In genomic region chr6:101396711-101397110, GRCm38 (mm10) we compare ENCODE assay signal across 27 mouse cellular contexts. TPM values are rescaled to one million over a fixed set of nuclear protein-coding genes. Genes with fewer than 3 reads are reported as not detected.
A peak's percentile ranks its signal among the peaks of the same experiment; 100 is the strongest.
DNase-seq lines count a peak whose midpoint lies in the region; TF ChIP-seq lines count a peak whose summit lies in the region.
"Had no signal": no experiment of that assay in that cellular context is flagged by ENCODE, and none has a peak within 500 bp of the region (broad histone marks: within the 10 kb centered on the region; RNA-seq: fewer than 3 reads in every experiment).

No protein-coding gene starts in this region.

- no peak overlapping the region for H3K4me3 ChIP-seq in cerebellum, adult 2 months (replicated peaks; ENCODE audit: insufficient read depth, low read depth, low read length)
- H3K4me3 ChIP-seq: embryonic facial prominence, embryonic 13.5 days; forebrain, embryonic 12.5 days; intestine, embryonic 15.5 days; limb, embryonic 13.5 days; lung, embryonic 15.5 days; midbrain, embryonic 10.5 days; midbrain, embryonic 15.5 days; neural tube, embryonic 12.5 days had no signal

- H3K27ac ChIP-seq in cerebellum, adult 2 months (ENCODE audit: insufficient read depth, low read length) = no peak overlapping the region
- H3K27ac ChIP-seq: embryonic facial prominence, embryonic 13.5 days; forebrain, embryonic 12.5 days; intestine, embryonic 15.5 days; kidney, postnatal 0 days; limb, embryonic 13.5 days; lung, embryonic 15.5 days; midbrain, embryonic 10.5 days; midbrain, embryonic 15.5 days; neural tube, embryonic 12.5 days had no signal

- TF ChIP-seq POLR2A in cerebellum, adult 2 months (IDR thresholded peaks at IDR 0.05; ENCODE audit: borderline replicate concordance, insufficient read depth, low read length) = no peak

- no peaks in the 10 kb centered on the region for H3K4me1 ChIP-seq in cerebellum, adult 2 months (ENCODE audit: control insufficient read depth, insufficient read depth, low read length)
- H3K4me1 ChIP-seq: forebrain, embryonic 12.5 days; intestine, embryonic 15.5 days; midbrain, embryonic 15.5 days; neural tube, embryonic 12.5 days had no signal

- TF ChIP-seq CTCF in cerebellum, adult 2 months (IDR thresholded peaks at IDR 0.05; ENCODE audit: borderline replicate concordance, insufficient read depth, low read depth, low read length) = no peak

- WGBS in cerebellum, adult 2 months = 72% methylated on average over 4 of the region's 4 CpGs

- H3K27me3 ChIP-seq in cerebellum, adult 2 months (ENCODE audit: control insufficient read depth, insufficient read depth, low read length) = no peaks in the 10 kb centered on the region
- H3K27me3 ChIP-seq: embryonic facial prominence, embryonic 13.5 days; forebrain, embryonic 12.5 days; intestine, embryonic 15.5 days; limb, embryonic 13.5 days; lung, embryonic 15.5 days; midbrain, embryonic 15.5 days; neural tube, embryonic 12.5 days had no signal

- peak; percentile 58 for DNase-seq in layer of hippocampus, adult 9-11 months
- no peak for DNase-seq in layer of hippocampus, adult 9-10 months (ENCODE audit: low spot score)
- peak; percentile 40 for DNase-seq in right cerebral cortex, adult 18-20 months
- no peak for DNase-seq in right cerebral cortex, postnatal 14 days
- DNase-seq in right cerebral cortex, postnatal 10 days (ENCODE audit: low spot score in 2 of 2) = peak; percentile 31 to 58
- DNase-seq in embryo, embryonic 10.5 days (ENCODE audit: low spot score) = no peak
- no peak for DNase-seq in cerebellum, adult 2 months
- DNase-seq: adrenal gland, postnatal 25 days; B cell, adult 2 months; cerebellum, adult 8-10 months; cerebellum, postnatal 25 days; embryo, embryonic 11 days; forebrain, postnatal 0 days; gastrocnemius, postnatal 14 days; heart, postnatal 14 days; kidney, adult 8-10 months; kidney, postnatal 4 days; thymus, postnatal 25 days had no signal

RNA-seq across cellular contexts. Expression of gene Pdzrn3, which starts 19.0 kb away (rescaled TPM):
- polyA plus RNA-seq in cerebellum, adult 2 months (2012; rRNA removed) = 1.9 and 2.2 TPM in 2 replicates

Comparison
In these comparisons a context has a peak if more than half of its experiments do, and no peak if none do; other contexts are left out.
1. DNase-seq: peak in layer of hippocampus, adult 9-11 months (single experiment), right cerebral cortex, adult 18-20 months (single experiment) and right cerebral cortex, postnatal 10 days (2 of 2); none in layer of hippocampus, adult 9-10 months (single experiment), right cerebral cortex, postnatal 14 days (single experiment), embryo, embryonic 10.5 days (single experiment) and cerebellum, adult 2 months (0 of 2).